Mouse (Mus musculus) hindbrain, embryonic 14.5 days (tissue): Measurements from ENCODE around the gene Mbnl3. TPM values are rescaled to one million over a fixed set of nuclear protein-coding genes. Genes with fewer than 3 reads are reported as not detected.

Source experiments
- microRNA-seq: library from miRNA; unstranded; fragments of <30 nt; microRNA quantifications from one replicate; pipeline ENCODE4, GENCODE M21; 2016
- polyA plus RNA-seq: library from polyadenylated mRNA; unstranded; fragments of >200 nt; fragmentation: Nextera tagmentation; extraction: Ambion mirVana; gene quantifications from 2 replicates; pipeline ENCODE4 v1.2.1, GENCODE M21; 2014

Gene Mbnl3
- polyA plus RNA-seq, 1 experiment from 2014 or later: 1.1 TPM

Small RNA genes lying within 50 kb of the gene (microRNA-seq; reads per million reads assigned to microRNA genes)
- gene Gm23417: not detected

Other genes starting within 250 kb of the Mbnl3 start
- 18.2 and 18.8 TPM in 2 replicates for gene Rap2c, start 188.5 kb downstream of the Mbnl3 start, polyA plus RNA-seq